Mouse (Mus musculus): Measurements from ENCODE around the gene Tmem88b. TPM values are rescaled to one million over a fixed set of nuclear protein-coding genes. Genes with fewer than 3 reads are reported as not detected.

Tmem88b gene
- total and polyA plus RNA-seq, 2 experiments, result 0.74 to 1.9 TPM

- H3K9ac ChIP-seq (ENCODE audit: low read depth, low read length), result no peak overlapping the region
- no peaks in the 10 kb centered on the region for H3K36me3 ChIP-seq (ENCODE audit: control insufficient read depth, insufficient read depth, low read length)
- no peaks in the 10 kb centered on the region; the same call in 1 of the 2 replicates for H3K4me1 ChIP-seq (ENCODE audit: control insufficient read depth, insufficient read depth, low read length)
- no peak for TF ChIP-seq CTCF (IDR thresholded peaks at IDR 0.05; ENCODE audit: low read depth, low read length)
- TF ChIP-seq POLR2A (IDR thresholded peaks at IDR 0.05; ENCODE audit: extremely low read depth, insufficient read depth, low read length), result no peak
- DNase-seq (ENCODE audit: extremely low read depth, low read depth, low spot score), result no peak
- H3K27me3 ChIP-seq (ENCODE audit: control insufficient read depth, insufficient read depth, low read length), result no peaks in the 10 kb centered on the region
- H3K4me3 ChIP-seq (ENCODE audit: insufficient read depth, low read depth, low read length), result no peak overlapping the region
- 95% methylated on average over 10 of the region's 10 CpGs for WGBS
- no peak overlapping the region for H3K27ac ChIP-seq (replicated peaks; ENCODE audit: insufficient read depth, low read depth, low read length)
- no peaks in the 10 kb centered on the region for H3K79me2 ChIP-seq (ENCODE audit: control insufficient read depth, insufficient read depth, low read length)
These were observed 428 bp downstream of the Tmem88b start for GRCm38 (mm10) chr4:155785246-155785645.

GRCm38 (mm10) chr4:155784081-155784701 lies 1.5 kb downstream of the Tmem88b start:
- Histone ChIP-seq H3K4me3 (ENCODE audit: insufficient read depth, low read depth, low read length) (peak overlapping the region; percentile 74), H3K4me1 (ENCODE audit: control insufficient read depth, insufficient read depth, low read length) (no peaks in the 10 kb centered on the region; the same call in 1 of the 2 replicates), H3K79me2 (ENCODE audit: control insufficient read depth, insufficient read depth, low read length) (no peaks in the 10 kb centered on the region), H3K27me3 (ENCODE audit: control insufficient read depth, insufficient read depth, low read length) (no peaks in the 10 kb centered on the region), H3K36me3 (ENCODE audit: control insufficient read depth, insufficient read depth, low read length) (no peaks in the 10 kb centered on the region), H3K27ac (replicated peaks; ENCODE audit: insufficient read depth, low read depth, low read length) (peak overlapping the region; percentile 97), H3K9ac (ENCODE audit: low read depth, low read length) (peak overlapping the region; percentile 98)
- TF ChIP-seq POLR2A (IDR thresholded peaks at IDR 0.05; ENCODE audit: extremely low read depth, insufficient read depth, low read length), result peak; percentile 93
- peak; percentile 66 for TF ChIP-seq CTCF (IDR thresholded peaks at IDR 0.05; ENCODE audit: low read depth, low read length)
- under 1% methylated on average over 51 of the region's 52 CpGs for WGBS
- peak; percentile 82 for DNase-seq (ENCODE audit: extremely low read depth, low read depth, low spot score)

GRCm38 (mm10) chr4:155783486-155784080 lies 2.1 kb downstream of the Tmem88b start:
- H3K4me1 ChIP-seq (ENCODE audit: control insufficient read depth, insufficient read depth, low read length), result no peaks in the 10 kb centered on the region; the same call in 1 of the 2 replicates
- no peaks in the 10 kb centered on the region for H3K27me3 ChIP-seq (ENCODE audit: control insufficient read depth, insufficient read depth, low read length)
- no peaks in the 10 kb centered on the region for H3K36me3 ChIP-seq (ENCODE audit: control insufficient read depth, insufficient read depth, low read length)
- peak overlapping the region; percentile 98 for H3K9ac ChIP-seq (ENCODE audit: low read depth, low read length)
- peak; percentile 90 for DNase-seq (ENCODE audit: extremely low read depth, low read depth, low spot score)
- H3K79me2 ChIP-seq (ENCODE audit: control insufficient read depth, insufficient read depth, low read length), result no peaks in the 10 kb centered on the region
- peak overlapping the region; percentile 74 for H3K4me3 ChIP-seq (ENCODE audit: insufficient read depth, low read depth, low read length)
- no peak for TF ChIP-seq CTCF (IDR thresholded peaks at IDR 0.05; ENCODE audit: low read depth, low read length)
- no peak for TF ChIP-seq POLR2A (IDR thresholded peaks at IDR 0.05; ENCODE audit: extremely low read depth, insufficient read depth, low read length)
- H3K27ac ChIP-seq (replicated peaks; ENCODE audit: insufficient read depth, low read depth, low read length), result peak overlapping the region; percentile 97
- 14% methylated on average over 16 of the region's 16 CpGs for WGBS

- Histone ChIP-seq H3K36me3 (ENCODE audit: control insufficient read depth, insufficient read depth, low read length) (no peaks in the 10 kb centered on the region), H3K4me1 (ENCODE audit: control insufficient read depth, insufficient read depth, low read length) (peaks cover 10% of the 10 kb centered on the region), H3K4me3 (ENCODE audit: insufficient read depth, low read depth, low read length) (no peak overlapping the region), H3K79me2 (ENCODE audit: control insufficient read depth, insufficient read depth, low read length) (no peaks in the 10 kb centered on the region), H3K27me3 (ENCODE audit: control insufficient read depth, insufficient read depth, low read length) (no peaks in the 10 kb centered on the region), H3K9ac (ENCODE audit: low read depth, low read length) (no peak overlapping the region), H3K27ac (replicated peaks; ENCODE audit: insufficient read depth, low read depth, low read length) (no peak overlapping the region)
- TF ChIP-seq POLR2A (IDR thresholded peaks at IDR 0.05; ENCODE audit: extremely low read depth, insufficient read depth, low read length), result no peak
- TF ChIP-seq CTCF (IDR thresholded peaks at IDR 0.05; ENCODE audit: low read depth, low read length), result no peak
- 76% methylated on average over 6 of the region's 6 CpGs for WGBS
- no peak for DNase-seq (ENCODE audit: extremely low read depth, low read depth, low spot score)
These were observed 4.8 kb downstream of the Tmem88b start for GRCm38 (mm10) chr4:155780895-155781294.

- DNase-seq (ENCODE audit: extremely low read depth, low read depth, low spot score), result no peak
- Histone ChIP-seq H3K4me1 (ENCODE audit: control insufficient read depth, insufficient read depth, low read length) (peaks cover 10% of the 10 kb centered on the region), H3K79me2 (ENCODE audit: control insufficient read depth, insufficient read depth, low read length) (no peaks in the 10 kb centered on the region), H3K36me3 (ENCODE audit: control insufficient read depth, insufficient read depth, low read length) (no peaks in the 10 kb centered on the region), H3K9ac (ENCODE audit: low read depth, low read length) (no peak overlapping the region), H3K4me3 (ENCODE audit: insufficient read depth, low read depth, low read length) (no peak overlapping the region), H3K27ac (replicated peaks; ENCODE audit: insufficient read depth, low read depth, low read length) (no peak overlapping the region), H3K27me3 (ENCODE audit: control insufficient read depth, insufficient read depth, low read length) (no peaks in the 10 kb centered on the region)
- 84% methylated on average over 4 of the region's 4 CpGs for WGBS
- TF ChIP-seq POLR2A (IDR thresholded peaks at IDR 0.05; ENCODE audit: extremely low read depth, insufficient read depth, low read length), result no peak
- no peak for TF ChIP-seq CTCF (IDR thresholded peaks at IDR 0.05; ENCODE audit: low read depth, low read length)
These were observed 6.2 kb downstream of the Tmem88b start for GRCm38 (mm10) chr4:155779498-155779897.

GRCm38 (mm10) chr4:155777816-155778215 lies 7.9 kb downstream of the Tmem88b start:
- H3K79me2 ChIP-seq (ENCODE audit: control insufficient read depth, insufficient read depth, low read length), result no peaks in the 10 kb centered on the region
- TF ChIP-seq CTCF (IDR thresholded peaks at IDR 0.05; ENCODE audit: low read depth, low read length) (no peak), POLR2A (IDR thresholded peaks at IDR 0.05; ENCODE audit: extremely low read depth, insufficient read depth, low read length) (no peak)
- H3K4me1 ChIP-seq (ENCODE audit: control insufficient read depth, insufficient read depth, low read length), result peaks cover 10% of the 10 kb centered on the region
- WGBS, result 69% methylated on average over 2 of the region's 2 CpGs
- no peak overlapping the region for H3K27ac ChIP-seq (replicated peaks; ENCODE audit: insufficient read depth, low read depth, low read length)
- no peaks in the 10 kb centered on the region for H3K36me3 ChIP-seq (ENCODE audit: control insufficient read depth, insufficient read depth, low read length)
- H3K27me3 ChIP-seq (ENCODE audit: control insufficient read depth, insufficient read depth, low read length), result no peaks in the 10 kb centered on the region
- H3K4me3 ChIP-seq (ENCODE audit: insufficient read depth, low read depth, low read length), result no peak overlapping the region
- no peak for DNase-seq (ENCODE audit: extremely low read depth, low read depth, low spot score)
- H3K9ac ChIP-seq (ENCODE audit: low read depth, low read length), result no peak overlapping the region

All from liver, adult 2 months (tissue).